Mouse (Mus musculus) G1E (cell line): ENCODE data around the gene Unc5cl. TPM values are rescaled to one million over a fixed set of nuclear protein-coding genes. Genes with fewer than 3 reads are reported as not detected.

Experiments
- ATAC-seq: 2 replicates; pipeline ENCODE4 v1.8.0; 2016; ENCODE audit warnings: mild to moderate bottlenecking; ENCODE audit not compliant: insufficient number of reproducible peaks, poor library complexity, low FRiP score, severe bottlenecking; ENCODE audit errors: extremely low read depth
- DNase-seq: peaks from one replicate; pipeline ENCODE4 v3.0.0; 2012; ENCODE audit warnings: low spot score
- H3K27me3 ChIP-seq: 2 replicates; pipeline ENCODE4 v1.6.1; 2012; ENCODE audit warnings: mild to moderate bottlenecking, low read length, inconsistent platforms; ENCODE audit not compliant: insufficient read depth
- H3K36me3 ChIP-seq: replicated peaks from 2 replicates; pipeline ENCODE3; 2012; ENCODE audit warnings: mild to moderate bottlenecking, inconsistent platforms
- H3K4me1 ChIP-seq: 2 replicates; pipeline ENCODE4 v1.6.1; 2012; ENCODE audit warnings: low read depth, low read length, inconsistent platforms, mixed read lengths; ENCODE audit not compliant: insufficient read depth
- H3K4me3 ChIP-seq: 2 replicates; pipeline ENCODE4 v1.5.1; 2012; ENCODE audit warnings: low read depth, mild to moderate bottlenecking, inconsistent platforms, low read length, moderate library complexity, mixed read lengths
- H3K9me3 ChIP-seq: replicated peaks from 2 replicates; pipeline ENCODE4 v1.6.1; 2012; ENCODE audit warnings: inconsistent platforms
- CTCF ChIP-seq: IDR thresholded peaks from 2 replicates; pipeline ENCODE4 v1.5.1; 2012; ENCODE audit warnings: low read depth, low read length, inconsistent platforms, mixed read lengths
- GATA1 ChIP-seq: IDR thresholded peaks from 2 replicates; pipeline ENCODE4 v1.6.1; 2012; ENCODE audit warnings: borderline replicate concordance, low read length, inconsistent platforms, mixed read lengths
- GATA2 ChIP-seq: IDR thresholded peaks from 2 replicates; pipeline ENCODE4 v1.6.1; 2012; ENCODE audit warnings: low read depth, low read length, inconsistent platforms, borderline replicate concordance
- POLR2AphosphoS5 ChIP-seq: IDR thresholded peaks from 2 replicates; pipeline ENCODE4 v1.6.1; 2012; ENCODE audit warnings: low read depth, low read length, inconsistent platforms; ENCODE audit not compliant: insufficient replicate concordance
- TAL1 ChIP-seq: conservative IDR thresholded peaks from 2 replicates; pipeline ENCODE4 v1.6.1; 2012; ENCODE audit warnings: low read depth, low read length, inconsistent platforms, mixed read lengths
- polyA plus RNA-seq: library from polyadenylated mRNA; stranded (reverse); fragments of >175 nt; gene quantifications from 2 replicates; pipeline ENCODE4 v1.2.3, GENCODE M21; 2012
- total RNA-seq, 2 experiments: library from RNA; stranded (forward) in 1 of 2; stranded (reverse) in 1 of 2; fragments of 200-1000 nt in 1 of 2; fragments of >200 nt in 1 of 2; fragmentation: Nextera tagmentation in 1 of 2; gene quantifications; 2 replicates each; pipeline ENCODE4 v1.2.3; 2014 to 2017

The Unc5cl gene
- total and polyA plus RNA-seq, 3 experiments, result 15.9 to 22.1 (median 17.6) TPM

GRCm38 (mm10) chr17:48479952-48480351 lies 25.3 kb downstream of the Unc5cl start:
- ATAC-seq, result no peak
- peaks cover 10% of the 10 kb centered on the region; the same call in 1 of the 2 replicates for H3K4me1 ChIP-seq
- no peaks in the 10 kb centered on the region for H3K27me3 ChIP-seq
- H3K9me3 ChIP-seq, result no peaks in the 10 kb centered on the region
- no peak overlapping the region for H3K4me3 ChIP-seq
- H3K36me3 ChIP-seq, result no peaks in the 10 kb centered on the region
- no peak for DNase-seq
- TF ChIP-seq TAL1, result no peak
- TF ChIP-seq POLR2AphosphoS5, result no peak
- no peak for TF ChIP-seq GATA2
- no peak for TF ChIP-seq GATA1
- no peak for TF ChIP-seq CTCF

- Histone ChIP-seq H3K4me1 (no peaks in the 10 kb centered on the region), H3K4me3 (no peak overlapping the region), H3K27me3 (no peaks in the 10 kb centered on the region), H3K36me3 (no peaks in the 10 kb centered on the region), H3K9me3 (no peaks in the 10 kb centered on the region)
- ATAC-seq, result no peak
- no peak for DNase-seq
- no peak for TF ChIP-seq GATA1
- TF ChIP-seq GATA2, result no peak
These were observed 29.1 kb downstream of the Unc5cl start for GRCm38 (mm10) chr17:48483764-48484163.

- Histone ChIP-seq H3K4me1 (no peaks in the 10 kb centered on the region), H3K4me3 (no peak overlapping the region), H3K36me3 (no peaks in the 10 kb centered on the region), H3K27me3 (no peaks in the 10 kb centered on the region), H3K9me3 (no peaks in the 10 kb centered on the region)
- TF ChIP-seq POLR2AphosphoS5, result no peak
- TF ChIP-seq TAL1, result no peak
- TF ChIP-seq GATA2, result no peak
- TF ChIP-seq CTCF, result no peak
- TF ChIP-seq GATA1, result no peak
- DNase-seq (no peak), ATAC-seq (no peak)
These were observed 29.5 kb downstream of the Unc5cl start for GRCm38 (mm10) chr17:48484191-48484590.

GRCm38 (mm10) chr17:48489466-48489865 lies 34.8 kb downstream of the Unc5cl start:
- Histone ChIP-seq H3K4me1 (no peaks in the 10 kb centered on the region), H3K4me3 (no peak overlapping the region), H3K9me3 (no peaks in the 10 kb centered on the region), H3K36me3 (no peaks in the 10 kb centered on the region), H3K27me3 (peaks cover 2% of the 10 kb centered on the region; the same call in 1 of the 2 replicates)
- DNase-seq, result no peak
- TF ChIP-seq CTCF, result no peak
- no peak for TF ChIP-seq GATA2
- no peak for TF ChIP-seq POLR2AphosphoS5
- TF ChIP-seq TAL1, result no peak
- no peak for TF ChIP-seq GATA1
- ATAC-seq, result no peak

- no peak overlapping the region for H3K4me3 ChIP-seq
- no peaks in the 10 kb centered on the region for H3K4me1 ChIP-seq
- peaks cover 2% of the 10 kb centered on the region; the same call in 1 of the 2 replicates for H3K27me3 ChIP-seq
- TF ChIP-seq GATA1 (no peak), CTCF (no peak), TAL1 (no peak), GATA2 (no peak), POLR2AphosphoS5 (no peak)
- DNase-seq (no peak), ATAC-seq (no peak)
- H3K9me3 ChIP-seq, result no peaks in the 10 kb centered on the region
- no peaks in the 10 kb centered on the region for H3K36me3 ChIP-seq
These were observed 37.9 kb downstream of the Unc5cl start for GRCm38 (mm10) chr17:48492621-48493020.

GRCm38 (mm10) chr17:48493582-48493981 lies 38.9 kb downstream of the Unc5cl start:
- Histone ChIP-seq H3K36me3 (no peaks in the 10 kb centered on the region), H3K27me3 (peaks cover 2% of the 10 kb centered on the region; the same call in 1 of the 2 replicates), H3K4me1 (no peaks in the 10 kb centered on the region), H3K9me3 (no peaks in the 10 kb centered on the region), H3K4me3 (no peak overlapping the region)
- ATAC-seq, result no peak
- TF ChIP-seq POLR2AphosphoS5 (no peak), GATA2 (no peak), GATA1 (no peak), CTCF (no peak), TAL1 (no peak)
- DNase-seq, result no peak
